Mouse (Mus musculus): ENCODE measurements around the gene Map3k14. TPM values are rescaled to one million over a fixed set of nuclear protein-coding genes. Genes with fewer than 3 reads are reported as not detected.
"Not testable (repeated sequence)": the region's sequence is repeated elsewhere in the genome, so short reads cannot be mapped to it uniquely, and the experiment has no call there.

The Map3k14 gene
- total RNA-seq (2021) = 1 to 10 TPM; 2.9 to 3.5 TPM

- DNase-seq (ENCODE audit: extremely low spot score in 1 of 2, low spot score in 2 of 2) = peak; percentile 99
- intact Hi-C loops (cut with DNase I) = loop anchor here (5.0 kb wide), 1 partner anchor 55 kb away; no protein-coding TSS in a partner anchor
These were observed at the start of gene Map3k14 for GRCm38 (mm10) chr11:103267346-103268219. Map3k14 (minus strand) TSS chr11:103267472.

GRCm38 (mm10) chr11:103315379-103315778 is 48.1 kb upstream of the Map3k14 start:
- no peak for DNase-seq (ENCODE audit: extremely low spot score in 1 of 2, low spot score in 2 of 2)
- intact Hi-C loops (cut with DNase I) = no loop called here

GRCm38 (mm10) chr11:103314736-103315374 is 47.6 kb upstream of the Map3k14 start:
- intact Hi-C loops (cut with DNase I) = no loop called here
- DNase-seq (ENCODE audit: extremely low spot score in 1 of 2, low spot score in 2 of 2) = no peak

GRCm38 (mm10) chr11:103313542-103313941 is 46.3 kb upstream of the Map3k14 start:
- DNase-seq (ENCODE audit: extremely low spot score in 1 of 2, low spot score in 2 of 2) = no peak
- intact Hi-C loops (cut with DNase I) = no loop called here

GRCm38 (mm10) chr11:103312655-103313255 is 45.5 kb upstream of the Map3k14 start:
- intact Hi-C loops (cut with DNase I) = no loop called here
- DNase-seq (ENCODE audit: extremely low spot score in 1 of 2, low spot score in 2 of 2) = no peak

GRCm38 (mm10) chr11:103311960-103312611 is 44.8 kb upstream of the Map3k14 start:
- peak in 1 of 2 experiments; percentile 67 for DNase-seq (ENCODE audit: extremely low spot score in 1 of 2, low spot score in 2 of 2)
- intact Hi-C loops (cut with DNase I) = no loop called here

- DNase-seq (ENCODE audit: extremely low spot score in 1 of 2, low spot score in 2 of 2) = no peak
- intact Hi-C loops (cut with DNase I) = no loop called here
These were observed 42.8 kb upstream of the Map3k14 start for GRCm38 (mm10) chr11:103309956-103310574.

- DNase-seq (ENCODE audit: extremely low spot score in 1 of 2, low spot score in 2 of 2) = peak in 1 of 2 experiments; percentile 82
- intact Hi-C loops (cut with DNase I) = no loop called here
These were observed 40.6 kb upstream of the Map3k14 start for GRCm38 (mm10) chr11:103307910-103308309.

- intact Hi-C loops (cut with DNase I) = no loop called here
- DNase-seq (ENCODE audit: extremely low spot score in 1 of 2, low spot score in 2 of 2) = no peak
These were observed 37.3 kb upstream of the Map3k14 start for GRCm38 (mm10) chr11:103304525-103304924.

GRCm38 (mm10) chr11:103294772-103295171 is 27.5 kb upstream of the Map3k14 start:
- no peak for DNase-seq (ENCODE audit: extremely low spot score in 1 of 2, low spot score in 2 of 2)

GRCm38 (mm10) chr11:103294066-103294465 is 26.8 kb upstream of the Map3k14 start:
- no peak for DNase-seq (ENCODE audit: extremely low spot score in 1 of 2, low spot score in 2 of 2)
- intact Hi-C loops (cut with DNase I) = no loop called here

More at GRCm38 (mm10) chr11:103294772-103295171, 27.5 kb upstream of the Map3k14 start:
- intact Hi-C loops (cut with DNase I) = no loop called here

GRCm38 (mm10) chr11:103292890-103293287 is 25.6 kb upstream of the Map3k14 start:
- no peak for DNase-seq (ENCODE audit: extremely low spot score in 1 of 2, low spot score in 2 of 2)
- intact Hi-C loops (cut with DNase I) = no loop called here

GRCm38 (mm10) chr11:103292152-103292889 is 25.0 kb upstream of the Map3k14 start:
- no peak for DNase-seq (ENCODE audit: extremely low spot score in 1 of 2, low spot score in 2 of 2)
- intact Hi-C loops (cut with DNase I) = no loop called here

GRCm38 (mm10) chr11:103290841-103291240 is 23.6 kb upstream of the Map3k14 start:
- DNase-seq (ENCODE audit: extremely low spot score in 1 of 2, low spot score in 2 of 2); intact Hi-C loops (cut with DNase I): not testable (repeated sequence)

GRCm38 (mm10) chr11:103288291-103288963 is 21.2 kb upstream of the Map3k14 start:
- DNase-seq (ENCODE audit: extremely low spot score in 1 of 2, low spot score in 2 of 2) = no peak
- intact Hi-C loops (cut with DNase I) = no loop called here

GRCm38 (mm10) chr11:103286910-103287309 is 19.6 kb upstream of the Map3k14 start:
- DNase-seq (ENCODE audit: extremely low spot score in 1 of 2, low spot score in 2 of 2) = no peak
- intact Hi-C loops (cut with DNase I) = no loop called here

- peak in 1 of 2 experiments; percentile 76 for DNase-seq (ENCODE audit: extremely low spot score in 1 of 2, low spot score in 2 of 2)
- intact Hi-C loops (cut with DNase I) = no loop called here
These were observed 18.7 kb upstream of the Map3k14 start for GRCm38 (mm10) chr11:103285951-103286350.

Measured in left cerebral cortex, postnatal 10 days (tissue).